Mouse (Mus musculus): ENCODE results near the gene B4galt2.

GRCm38 (mm10) chr4:117912685-117913273, 29.5 kb upstream of the B4galt2 start:
- TF ChIP-seq GATA1 (IDR thresholded peaks at IDR 0.05; ENCODE audit: low read length) (no peak), TAL1 (IDR thresholded peaks at IDR 0.05; ENCODE audit: low read length) (no peak)

Measured in erythroblast, embryonic 14.5 days (primary cell).